Mouse (Mus musculus) left cerebral cortex, postnatal 14 days (tissue): ENCODE measurements around the gene Olfr1368. TPM values are rescaled to one million over a fixed set of nuclear protein-coding genes. Genes with fewer than 3 reads are reported as not detected.
A peak's percentile ranks its signal among the peaks of the same experiment; 100 is the strongest.

Source experiments
- DNase-seq, 2 experiments: peaks; one replicate each; pipeline ENCODE4 v3.0.0; 2021 to 2022; ENCODE audit warnings: low spot score in 2 of 2, mixed read lengths in 1 of 2
- intact Hi-C: fragments of 180-260 bp; cut with DNase I; formaldehyde crosslinking; loops from one replicate; pipeline ENCODE4 v1.15.1; 2025
- long read RNA-seq, 2 experiments: library from polyadenylated mRNA; stranded (forward); transcript quantifications; one replicate each; pipeline ENCODE4 v2.0.0; 2021
- total RNA-seq, 2 experiments: library from RNA; stranded (reverse); gene quantifications; 2 replicates each; pipeline ENCODE4 v1.2.3; 2021

Olfr1368 gene
- total RNA-seq, result not detected
- long read RNA-seq, experiment 1, result 0 reads
- long read RNA-seq, experiment 2, result 0 reads

DNA sequence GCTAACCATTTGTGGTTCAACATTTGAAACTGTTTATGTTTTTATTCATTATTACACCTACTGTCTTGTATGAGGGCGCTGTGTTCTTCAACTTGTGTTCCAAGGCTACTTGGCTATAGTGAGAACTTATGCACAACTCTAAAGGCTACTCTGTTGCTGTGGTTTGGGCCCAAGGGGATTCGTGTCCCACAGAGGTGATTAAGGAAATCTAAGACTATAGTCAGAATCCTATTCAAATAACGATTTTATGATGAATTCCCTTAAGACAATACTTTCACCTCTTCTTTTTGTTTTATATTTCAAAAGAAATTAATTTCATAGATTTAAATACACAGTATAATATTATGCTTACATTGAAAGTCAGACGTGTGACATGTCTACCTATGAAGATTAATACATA is at the start of gene Olfr1368:
TSS of gene Olfr1368 (minus strand) at position 101 of the 400 bp plus-strand sequence.
- intact Hi-C loops, result no loop called here
- no peak for DNase-seq

DNA sequence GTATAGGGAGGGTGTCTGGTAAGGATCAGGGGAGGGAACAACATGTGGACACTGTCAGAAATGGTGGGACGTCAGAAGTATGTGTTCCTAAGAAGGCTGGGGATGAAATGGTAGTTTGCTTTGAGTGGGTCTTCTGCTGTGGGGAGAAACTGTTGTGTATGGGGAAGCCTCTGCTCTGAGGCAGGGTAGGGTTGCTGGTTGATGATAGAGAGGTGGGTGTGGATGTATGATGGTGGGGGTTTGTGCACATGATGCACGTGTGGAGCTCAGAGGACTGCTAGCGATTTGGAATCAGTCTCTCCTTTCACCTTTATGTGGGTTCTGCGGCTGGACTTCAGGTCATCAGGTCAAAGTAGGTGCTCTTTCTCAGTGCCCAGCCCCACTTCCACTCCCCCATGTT is 39.9 kb upstream of the Olfr1368 start:
- DNase-seq, result no peak
- intact Hi-C loops, result no loop called here

DNA sequence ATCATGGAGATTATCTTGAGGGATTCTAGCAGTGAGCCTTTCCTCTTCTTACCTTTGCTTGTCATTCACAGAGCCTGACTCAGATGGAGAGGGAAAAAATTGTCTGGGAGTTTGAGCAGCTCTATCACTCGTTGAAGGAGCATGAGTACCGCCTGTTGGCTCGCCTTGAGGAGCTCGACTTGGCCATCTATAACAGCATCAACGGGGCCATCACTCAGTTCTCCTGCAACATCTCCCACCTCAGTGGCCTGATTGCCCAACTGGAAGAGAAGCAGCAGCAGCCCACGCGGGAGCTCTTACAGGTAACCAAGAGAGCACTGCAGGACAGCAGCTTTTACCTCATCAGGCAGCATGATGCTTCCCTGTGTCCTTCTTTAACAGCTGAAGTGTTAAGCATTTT is 38.0 kb upstream of the Olfr1368 start:
- intact Hi-C loops, result no loop called here
- no peak for DNase-seq

DNA sequence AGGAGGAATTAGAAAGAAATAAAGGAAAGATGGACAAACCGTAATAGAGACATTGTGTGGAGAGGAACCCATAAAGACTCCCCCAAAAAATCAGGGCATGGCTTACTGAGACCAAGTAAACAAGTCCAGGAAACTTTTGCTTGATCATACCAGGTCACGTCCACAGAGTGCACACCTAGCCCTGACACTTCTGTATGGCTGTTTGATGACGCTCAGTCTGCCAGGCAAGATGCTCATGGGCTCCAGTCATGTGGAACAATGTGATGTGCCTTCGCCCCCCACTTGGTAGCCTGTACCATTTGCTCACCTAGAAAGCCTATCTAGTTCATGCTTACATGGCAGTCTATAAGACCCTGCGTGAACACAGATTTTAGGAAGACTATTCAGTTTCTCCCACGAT is 37.4 kb upstream of the Olfr1368 start:
- intact Hi-C loops, result no loop called here
- no peak for DNase-seq

DNA sequence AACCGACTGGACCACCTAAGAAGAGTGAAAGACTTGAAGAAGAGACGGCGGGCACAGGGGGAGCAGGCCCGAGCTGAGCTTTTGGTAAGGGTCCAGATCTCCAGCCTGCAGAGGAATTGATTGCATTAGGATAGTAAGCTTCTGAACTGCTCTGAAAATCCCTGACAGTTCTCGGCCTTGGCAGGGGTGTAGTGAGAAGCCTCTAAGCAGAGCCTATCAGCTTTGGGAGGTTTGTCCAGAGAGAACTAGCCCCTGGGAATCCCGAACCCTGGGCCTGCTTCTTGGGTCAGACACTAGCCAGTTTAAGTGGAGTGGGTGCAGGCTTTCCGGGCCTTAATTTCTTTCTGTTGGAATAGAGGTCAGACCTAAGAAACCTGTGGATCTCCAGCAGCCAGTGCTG is 36.3 kb upstream of the Olfr1368 start:
- intact Hi-C loops, result no loop called here
- DNase-seq, result no peak

DNA sequence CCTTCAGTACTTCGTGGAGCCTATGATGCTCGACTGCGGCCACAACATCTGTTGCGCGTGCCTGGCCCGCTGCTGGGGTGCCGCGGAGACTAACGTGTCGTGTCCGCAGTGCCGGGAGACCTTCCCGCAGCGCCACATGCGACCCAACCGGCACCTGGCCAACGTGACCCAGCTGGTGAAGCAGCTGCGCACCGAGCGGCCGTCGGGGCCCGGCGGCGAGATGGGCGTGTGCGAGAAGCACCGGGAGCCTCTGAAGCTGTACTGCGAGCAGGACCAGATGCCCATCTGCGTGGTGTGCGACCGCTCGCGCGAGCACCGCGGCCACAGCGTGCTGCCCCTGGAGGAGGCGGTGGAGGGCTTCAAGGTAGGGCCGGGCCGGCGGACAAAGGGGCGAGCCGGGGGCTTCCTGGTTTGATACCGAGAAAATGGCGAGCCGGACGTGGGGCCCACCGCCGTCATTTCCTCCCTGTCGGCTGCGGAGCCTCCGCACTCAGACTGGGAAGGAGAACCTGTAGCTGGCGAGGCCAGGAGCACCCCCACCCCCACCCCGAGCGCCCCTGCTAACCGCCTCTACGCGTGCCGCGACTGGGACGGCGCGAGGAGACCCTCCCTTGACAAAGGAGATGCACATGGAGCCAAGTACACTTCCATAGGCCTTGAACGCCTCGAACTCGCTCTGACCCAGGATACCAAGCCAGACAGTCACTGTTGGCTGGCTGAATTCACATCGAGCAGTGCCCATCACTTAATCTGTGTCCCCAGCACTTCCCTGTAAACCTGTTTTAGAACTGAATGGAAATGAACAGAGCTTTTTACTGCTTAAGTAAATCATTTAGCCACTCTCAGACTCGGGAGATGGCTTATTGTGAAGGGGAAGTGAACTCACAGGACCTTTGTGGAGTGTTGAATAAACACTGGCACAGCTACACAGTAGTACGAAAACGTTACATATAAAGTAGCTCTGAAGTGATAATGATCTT is 35.2 kb upstream of the Olfr1368 start:
- peak; percentile 28 to 52 for DNase-seq
- intact Hi-C loops, result no loop called here

DNA sequence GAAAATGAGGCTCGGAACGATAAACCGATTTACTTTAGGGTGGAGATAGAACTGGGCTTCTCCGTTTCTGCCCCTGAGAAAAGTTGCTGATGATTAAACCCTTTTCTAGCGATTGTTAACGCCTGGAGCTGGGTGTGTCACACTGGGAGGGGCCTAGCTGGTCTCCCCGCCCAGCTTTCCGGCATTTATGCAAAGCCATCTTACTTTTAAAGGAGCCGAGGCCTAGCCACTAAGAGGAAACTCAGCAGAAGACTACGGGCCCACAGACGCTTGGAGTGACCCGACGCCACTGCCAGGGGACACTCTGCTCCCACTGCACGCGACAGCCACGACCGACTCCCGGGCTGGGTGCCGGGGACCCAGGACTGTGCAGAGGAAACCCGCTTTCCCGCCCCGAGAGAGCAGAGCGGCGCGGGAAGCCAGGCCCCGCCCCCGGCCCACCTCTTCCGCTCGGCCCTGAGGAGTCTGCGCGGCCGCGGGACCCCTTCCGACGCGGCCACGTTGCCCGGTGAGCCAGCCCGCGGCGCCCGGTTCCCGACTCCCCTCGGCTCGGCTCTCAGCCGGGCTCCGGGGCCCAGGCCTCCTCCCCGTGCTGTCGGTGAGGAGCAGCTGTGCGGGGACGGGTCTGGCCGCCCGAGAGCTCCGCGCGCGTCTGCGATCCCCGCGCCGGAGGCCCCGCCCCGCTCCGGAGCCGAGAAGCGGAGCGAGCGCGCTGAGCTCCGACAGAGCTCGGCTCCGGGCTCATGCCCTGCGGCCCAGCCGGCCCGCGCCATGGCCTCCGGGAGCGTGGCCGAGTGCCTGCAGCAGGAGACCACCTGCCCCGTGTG is 34.3 kb upstream of the Olfr1368 start:
- DNase-seq, result peak; percentile 75 to 78
- intact Hi-C loops, result loop anchor here (10.0 kb wide), 1 partner anchor 145 kb away; no protein-coding TSS in a partner anchor

DNA sequence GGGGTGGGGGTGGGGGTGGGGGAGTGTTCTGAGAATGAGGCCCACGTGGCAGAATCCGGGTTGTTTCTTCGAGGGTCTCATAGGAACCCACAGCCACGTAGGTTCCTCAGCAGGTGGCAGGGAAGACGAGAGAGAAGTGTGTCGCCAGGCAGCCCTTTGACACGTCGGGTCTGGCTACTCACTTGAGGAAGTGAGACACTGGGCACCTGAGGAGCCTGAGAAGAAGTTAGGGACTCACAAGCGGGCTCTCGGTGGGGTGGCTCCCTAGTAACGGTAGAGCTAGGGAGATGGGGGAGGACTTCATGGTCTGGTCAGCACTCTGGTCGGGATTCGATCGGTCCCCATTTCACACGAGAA is 33.7 kb upstream of the Olfr1368 start, which contains the start of gene Trim27:
TSS of gene Trim27 (plus strand) at position 79 of the 357 bp plus-strand sequence.
- intact Hi-C loops, result loop anchor here (10.0 kb wide), 1 partner anchor 145 kb away; no protein-coding TSS in a partner anchor
- no peak for DNase-seq

DNA sequence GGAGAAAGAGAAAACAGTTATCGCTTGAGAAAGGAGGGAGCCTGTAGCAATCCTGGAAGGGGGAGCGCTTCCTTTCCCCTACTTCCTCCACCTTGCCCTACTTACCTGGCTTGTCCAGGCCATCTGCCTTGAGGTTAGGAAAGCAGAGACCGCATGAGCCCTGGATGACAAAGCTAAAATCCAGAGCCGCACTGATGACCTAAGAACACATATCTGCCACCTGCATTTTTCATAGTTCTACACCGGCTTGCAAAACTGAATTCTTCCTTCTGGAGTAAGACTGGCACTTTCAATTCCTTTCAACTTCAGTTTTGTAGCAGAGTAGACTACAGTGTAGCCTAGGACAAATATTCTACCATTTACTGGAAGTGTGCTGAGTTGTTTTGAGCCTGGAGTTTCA is 32.7 kb upstream of the Olfr1368 start:
- intact Hi-C loops, result loop anchor here (10.0 kb wide), 1 partner anchor 146 kb away; no protein-coding TSS in a partner anchor

DNA sequence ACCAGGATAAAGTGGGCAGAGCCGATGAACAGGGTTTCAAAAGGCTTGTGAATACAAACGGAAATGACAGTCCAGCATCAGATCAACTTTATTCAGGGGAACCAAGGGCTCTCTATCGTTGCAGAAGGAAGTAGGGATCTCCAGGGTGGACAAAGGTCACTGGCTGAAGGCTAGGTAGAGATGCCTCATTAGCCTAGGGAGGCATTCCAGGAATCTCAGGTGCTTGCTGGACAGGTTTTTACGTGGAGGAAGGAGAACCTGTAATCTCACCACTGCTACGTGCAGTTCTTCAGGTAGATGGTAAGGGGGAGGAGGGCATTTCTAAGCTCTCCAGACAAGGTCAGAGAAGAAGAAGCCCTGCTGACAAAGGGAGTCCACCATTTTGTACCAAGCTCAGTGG is 32.0 kb upstream of the Olfr1368 start:
- DNase-seq, result no peak
- intact Hi-C loops, result loop anchor here (10.0 kb wide), 1 partner anchor 147 kb away; no protein-coding TSS in a partner anchor

More for the DNA sequence above, 32.7 kb upstream of the Olfr1368 start:
- no peak for DNase-seq

DNA sequence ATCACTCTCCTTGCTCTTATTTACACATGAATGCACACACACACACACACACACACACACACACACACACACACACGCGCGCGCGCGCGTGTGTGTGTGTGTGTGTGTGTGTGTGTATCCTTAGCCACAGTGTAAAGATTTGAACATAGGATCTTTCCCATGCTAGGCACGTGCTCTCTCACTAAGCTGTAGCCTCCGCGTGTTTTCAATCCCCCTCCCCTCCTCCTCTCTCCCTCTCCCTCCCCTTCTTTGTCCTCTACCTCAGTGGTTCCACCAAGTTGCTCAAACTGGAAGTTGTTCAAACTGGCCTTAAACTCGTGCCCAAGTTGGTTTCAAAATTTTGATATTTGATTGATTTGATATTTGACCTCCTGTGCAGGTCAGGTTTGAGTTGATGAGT is 31.1 kb upstream of the Olfr1368 start:
- intact Hi-C loops, result loop anchor here (10.0 kb wide), 1 partner anchor 148 kb away; no protein-coding TSS in a partner anchor
- no peak for DNase-seq

DNA sequence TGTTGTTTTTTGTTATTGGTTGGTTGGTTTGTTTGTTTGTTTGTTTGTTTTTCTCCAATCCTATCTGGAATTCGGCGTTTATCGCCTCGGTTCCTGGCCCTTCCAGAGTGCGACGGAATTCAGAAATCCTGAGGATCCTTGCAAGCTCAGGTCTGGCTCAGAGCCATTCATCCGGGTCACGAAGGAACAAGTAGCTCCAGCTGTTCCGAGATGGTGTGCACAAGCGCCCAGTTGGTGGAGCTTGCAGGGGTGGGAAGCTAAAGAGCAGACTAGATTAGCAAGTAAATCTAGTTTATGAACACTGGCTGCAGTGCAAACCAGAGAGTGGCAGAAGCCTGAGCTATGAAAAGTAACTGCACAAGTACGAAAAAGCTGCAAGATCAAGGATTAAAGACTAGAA is 27.4 kb upstream of the Olfr1368 start:
- peak; percentile 80 to 88 for DNase-seq
- intact Hi-C loops, result loop anchor here (10.0 kb wide), 1 partner anchor 152 kb away; no protein-coding TSS in a partner anchor

DNA sequence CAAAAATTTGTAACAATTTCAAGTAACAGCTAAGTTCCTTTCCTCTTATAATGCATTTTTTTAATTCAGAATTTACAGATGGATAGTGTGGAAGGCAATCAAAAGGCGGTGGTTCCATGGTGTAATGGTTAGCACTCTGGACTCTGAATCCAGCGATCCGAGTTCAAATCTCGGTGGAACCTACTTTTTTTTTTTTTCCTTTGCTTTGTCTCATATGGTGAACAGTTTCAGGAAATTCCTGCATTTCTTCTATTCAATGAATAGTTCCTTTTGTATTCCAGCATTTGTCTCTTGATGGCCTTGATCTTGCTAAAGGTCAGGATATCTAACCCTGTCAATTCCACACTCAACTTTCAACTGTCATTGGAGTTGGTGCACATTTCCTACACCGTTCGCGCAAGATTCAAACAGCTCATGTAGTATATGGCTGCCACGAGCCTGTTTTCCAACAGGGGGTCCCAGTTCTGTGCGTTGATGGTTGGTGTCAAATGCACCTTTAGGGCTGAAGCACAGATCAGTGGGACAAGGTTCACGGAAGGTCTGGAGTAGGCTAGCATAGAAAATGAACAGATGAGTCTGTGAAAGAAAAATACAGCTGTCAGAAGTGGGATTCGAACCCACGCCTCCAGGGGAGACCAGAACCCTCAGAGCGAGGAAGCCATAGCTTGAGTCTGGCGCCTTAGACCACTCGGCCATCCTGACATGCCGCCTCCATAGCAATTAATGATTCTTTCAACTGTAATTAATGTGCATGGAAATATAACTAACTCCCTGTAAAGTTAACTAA is 26.8 kb upstream of the Olfr1368 start:
- peak; percentile 82 to 83 for DNase-seq
- intact Hi-C loops, result loop anchor here (10.0 kb wide), 1 partner anchor 152 kb away; no protein-coding TSS in a partner anchor

DNA sequence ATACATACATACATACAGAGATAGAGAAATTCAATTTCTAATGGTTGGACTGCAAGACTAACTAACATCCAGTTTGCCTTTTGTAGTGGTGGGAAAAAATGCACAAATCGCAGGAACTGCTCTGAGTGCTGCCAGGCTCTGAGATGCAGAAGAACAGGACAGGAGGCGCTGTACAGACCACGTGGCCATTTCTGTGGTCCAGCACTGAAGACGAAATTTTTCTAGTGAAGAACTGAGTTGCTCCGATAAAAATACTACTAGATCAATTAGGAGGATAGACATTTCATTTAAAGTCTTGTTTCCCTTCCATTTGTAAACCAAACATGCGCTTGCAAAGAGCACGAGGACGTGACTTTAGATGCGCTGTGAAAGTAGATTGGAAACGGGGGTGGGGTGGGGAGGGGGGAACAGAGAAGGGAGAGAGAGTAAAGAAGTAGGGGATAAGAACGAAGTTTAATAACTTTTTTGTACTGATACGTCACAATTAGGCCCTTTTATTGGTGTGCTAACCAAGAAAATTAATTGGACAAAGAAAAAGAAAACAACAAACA is 26.0 kb upstream of the Olfr1368 start:
- DNase-seq, result peak; percentile 45 to 53

DNA sequence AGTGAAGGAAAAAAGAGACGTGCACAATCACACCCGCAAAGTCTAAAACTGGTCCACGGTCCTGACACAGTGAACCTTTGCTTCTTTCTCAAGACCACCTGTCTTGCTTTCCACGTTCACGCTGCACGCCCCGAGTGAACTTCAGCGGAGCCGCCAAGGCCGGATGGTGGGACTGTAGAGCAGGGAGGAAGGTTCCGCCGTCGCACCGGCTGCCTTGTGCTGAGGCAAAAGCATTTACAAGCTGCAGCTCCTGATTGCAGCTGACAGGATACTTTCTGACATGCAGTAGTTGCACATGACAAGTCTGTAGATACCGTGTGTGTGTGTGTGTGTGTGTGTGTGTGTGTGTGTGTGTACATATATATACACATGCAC is 25.5 kb upstream of the Olfr1368 start:
- intact Hi-C loops, result loop anchor here (10.0 kb wide), 1 partner anchor 154 kb away; no protein-coding TSS in a partner anchor
- DNase-seq, result no peak

More for the DNA sequence above, 26.0 kb upstream of the Olfr1368 start:
- intact Hi-C loops, result loop anchor here (10.0 kb wide), 1 partner anchor 153 kb away; no protein-coding TSS in a partner anchor

DNA sequence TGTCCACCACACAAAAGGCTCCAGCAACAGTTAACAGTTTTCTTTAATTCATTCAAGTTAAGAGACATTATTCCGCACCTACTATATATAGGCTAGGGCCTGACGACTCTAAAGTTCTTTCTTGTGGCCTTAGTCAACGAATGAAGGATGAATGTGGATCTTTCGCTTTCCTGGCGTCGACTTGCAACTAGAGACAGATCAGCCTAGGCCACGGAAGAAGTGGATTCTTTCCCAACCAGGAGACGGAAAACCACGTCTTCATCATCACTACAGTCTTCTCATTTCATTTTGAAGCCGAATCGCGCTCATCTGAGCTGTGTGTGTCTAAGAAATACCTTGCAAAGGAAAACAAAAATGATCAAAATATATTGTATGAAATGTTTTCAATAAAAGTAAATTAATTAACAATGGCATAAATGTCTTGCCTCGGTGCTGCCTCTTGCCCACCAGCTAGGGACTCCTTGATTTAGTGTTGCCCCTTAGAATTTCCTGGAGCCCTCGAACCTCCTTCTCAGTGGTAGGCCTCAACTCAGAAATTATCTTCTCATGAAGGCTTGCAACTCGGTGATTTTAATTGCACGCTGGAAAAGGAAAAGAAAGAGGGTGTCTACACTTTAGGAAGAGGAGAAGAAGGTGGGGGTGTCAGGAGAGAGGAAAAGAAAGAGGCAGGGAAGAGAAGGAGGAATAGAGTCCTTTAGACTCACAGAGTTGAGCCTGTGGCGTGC is 24.9 kb upstream of the Olfr1368 start:
- intact Hi-C loops, result loop anchor here (10.0 kb wide), 1 partner anchor 154 kb away; no protein-coding TSS in a partner anchor
- DNase-seq, result no peak

DNA sequence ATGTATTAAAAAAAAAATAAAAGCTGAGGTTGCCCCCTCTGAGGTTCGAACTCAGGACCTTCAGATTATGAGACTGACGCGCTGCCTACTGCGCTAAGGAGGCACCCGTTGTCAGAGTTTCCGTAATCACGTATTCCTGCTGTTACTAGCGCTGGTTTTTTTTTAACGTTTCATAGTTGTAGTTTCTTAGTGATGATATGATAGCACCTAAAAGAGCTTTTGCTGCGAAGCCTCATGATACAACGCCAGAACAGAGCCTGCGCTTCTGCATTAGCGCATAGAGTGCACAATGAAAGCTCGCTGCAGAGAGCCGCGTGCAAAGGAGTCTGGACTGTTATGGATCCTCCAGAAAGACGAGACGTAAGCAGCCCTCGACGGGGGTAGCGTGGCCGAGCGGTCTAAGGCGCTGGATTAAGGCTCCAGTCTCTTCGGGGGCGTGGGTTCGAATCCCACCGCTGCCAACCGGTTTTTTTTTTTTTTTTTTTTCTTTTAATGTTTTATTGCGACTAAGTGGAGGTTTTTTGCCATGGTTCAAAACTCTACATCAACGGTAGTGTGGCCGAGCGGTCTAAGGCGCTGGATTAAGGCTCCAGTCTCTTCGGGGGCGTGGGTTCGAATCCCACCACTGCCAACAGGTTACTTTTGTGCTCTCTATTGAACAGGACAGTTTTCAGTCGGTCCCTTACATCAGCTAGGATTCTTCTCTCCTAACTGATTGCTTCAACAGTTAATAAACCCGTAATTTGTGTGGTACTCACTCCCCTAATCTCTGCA is 24.2 kb upstream of the Olfr1368 start:
- intact Hi-C loops, result loop anchor here (2.0 to 10.0 kb wide), 4 partner anchors 109 to 775 kb away; partner anchors contain the start of genes Hist1h2ai, Hist1h2bl, Hist1h3h and Zfp184
- DNase-seq, result peak; percentile 83 to 85
